Mouse (Mus musculus) brain, embryonic 14.5 days (tissue): ENCODE measurements at regions not wholly inside any gene's neighbourhood (a gene's known extent, or its start where the extent isn't known, plus 50 kb on each side); places are given as distances from the start of the nearest gene placed in this dataset.

Experiments used
- DNase-seq: peaks from one replicate; pipeline ENCODE4 v3.0.0-alpha.2; 2011; ENCODE audit warnings: low read depth
- CTCF ChIP-seq: fragments of 200-500 bp; IDR thresholded peaks from 2 replicates; pipeline ENCODE4 v1.5.1; 2012; ENCODE audit warnings: inconsistent platforms, mild to moderate bottlenecking, moderate library complexity, borderline replicate concordance; ENCODE audit not compliant: insufficient read depth, insufficient read length; ENCODE audit errors: extremely low read depth
- POLR2A ChIP-seq: fragments of 200-500 bp; IDR thresholded peaks from 2 replicates; pipeline ENCODE4 v1.6.1; 2012; ENCODE audit warnings: mild to moderate bottlenecking, inconsistent platforms, borderline replicate concordance; ENCODE audit not compliant: poor library complexity, insufficient read depth, insufficient read length, severe bottlenecking; ENCODE audit errors: extremely low read depth

DNA sequence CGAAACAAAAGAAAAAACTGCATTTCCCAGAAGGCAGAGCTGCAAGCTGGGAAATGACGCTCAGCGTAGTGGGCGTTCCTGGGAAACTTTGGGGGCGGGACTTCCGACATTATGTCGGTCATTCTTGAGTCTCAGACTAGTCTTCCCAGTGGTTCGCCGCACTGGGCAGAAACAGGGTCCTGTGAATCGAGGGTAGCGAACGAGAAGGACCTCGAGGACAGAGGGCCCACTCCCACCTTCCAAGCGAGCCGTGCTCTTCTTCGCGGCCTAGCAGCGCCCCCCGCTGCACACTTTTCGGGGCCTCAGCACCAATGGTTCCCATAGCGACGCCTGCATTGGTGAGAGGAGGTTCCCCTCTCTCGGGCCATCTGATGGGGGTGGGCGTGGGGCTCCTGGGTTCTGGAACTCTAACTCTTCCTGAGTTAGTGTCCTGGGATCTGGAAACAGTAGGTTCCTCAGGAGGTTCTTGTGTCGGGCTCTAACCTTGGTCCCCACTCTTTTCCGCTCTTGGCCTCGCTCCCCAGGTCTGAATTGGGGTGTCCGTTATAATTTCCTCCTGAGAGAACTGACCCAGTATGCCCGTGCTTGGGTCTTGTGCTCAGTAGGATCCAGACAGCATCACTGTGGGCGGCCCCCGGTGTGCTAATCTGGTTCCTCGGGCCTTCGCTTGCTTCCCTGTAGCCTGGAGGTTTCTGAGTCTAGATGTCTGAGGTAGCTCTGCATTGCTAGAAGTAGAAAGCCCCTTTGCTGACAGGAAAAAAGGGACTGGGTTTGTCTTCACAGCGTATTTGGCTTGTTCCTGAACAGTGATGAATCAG is 52.8 kb upstream of the Gramd1a start:
- TF ChIP-seq POLR2A (no peak), CTCF (no peak)
- DNase-seq: peak; percentile 91

DNA sequence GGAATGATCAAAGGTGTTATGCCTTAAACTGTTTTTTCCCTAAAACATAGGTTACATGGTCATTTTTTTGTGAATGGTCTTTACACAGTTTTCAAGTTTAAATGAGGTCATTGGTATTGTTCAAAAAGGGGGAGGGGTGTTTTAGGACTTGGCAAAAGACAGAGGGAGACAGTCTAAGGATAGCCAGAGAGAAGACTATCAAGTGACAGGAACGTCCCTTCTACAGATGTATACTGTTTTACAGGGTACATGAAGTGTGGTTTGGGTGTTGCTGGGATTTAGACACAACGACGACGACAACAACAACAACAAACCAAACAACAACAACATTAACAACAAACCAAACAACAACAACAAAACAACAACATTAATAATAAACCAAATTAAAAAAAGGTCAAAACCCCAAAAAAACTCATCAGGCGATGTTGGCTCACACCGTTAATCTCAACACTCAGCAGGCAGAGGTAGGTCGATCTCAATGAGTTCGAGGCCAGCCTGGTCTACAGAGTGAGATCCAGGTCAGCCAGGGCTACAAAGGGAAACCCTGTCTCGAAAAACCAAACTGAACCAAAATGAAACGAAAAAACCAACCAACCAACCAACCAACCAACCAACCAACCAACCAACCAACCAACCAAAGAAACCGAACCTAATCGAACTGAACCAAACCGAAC is 52.0 kb upstream of the Gramd1a start:
- TF ChIP-seq CTCF (no peak), POLR2A (no peak)
- DNase-seq: no peak
